Mouse (Mus musculus) liver, embryonic 13.5 days (tissue): Measurements from ENCODE around the gene Vmn1r149. TPM values are rescaled to one million over a fixed set of nuclear protein-coding genes. Genes with fewer than 3 reads are reported as not detected.
"Not testable (repeated sequence)": the region's sequence is repeated elsewhere in the genome, so short reads cannot be mapped to it uniquely, and the experiment has no call there.

Experiments
- ATAC-seq: fragments of 200-750 bp; cut with Nextera tagmentation; 2 replicates; pipeline ENCODE4 v1.8.0; 2017; ENCODE audit warnings: low read depth, mild to moderate bottlenecking, moderate number of reproducible peaks, moderate library complexity
- DNase-seq: peaks from one replicate; pipeline ENCODE4 v3.0.0; 2022
- H3K27ac ChIP-seq: fragments of 300-500 bp; sonication (generic); 2 replicates; pipeline ENCODE4 v1.5.1; 2015; ENCODE audit warnings: moderate library complexity, mild to moderate bottlenecking, inconsistent platforms
- H3K27me3 ChIP-seq: fragments of 300-500 bp; sonication (generic); 2 replicates; pipeline ENCODE4 v1.6.1; 2015; ENCODE audit warnings: mild to moderate bottlenecking, inconsistent platforms
- H3K36me3 ChIP-seq: fragments of 300-500 bp; sonication (generic); 2 replicates; pipeline ENCODE4 v1.6.1; 2015; ENCODE audit warnings: mild to moderate bottlenecking, inconsistent platforms
- H3K4me1 ChIP-seq: fragments of 300-500 bp; sonication (generic); replicated peaks from 2 replicates; pipeline ENCODE4 v1.6.1; 2015; ENCODE audit warnings: inconsistent platforms
- H3K4me2 ChIP-seq: fragments of 300-500 bp; sonication (generic); 2 replicates; pipeline ENCODE4 v1.6.1; 2015; ENCODE audit warnings: inconsistent platforms, mild to moderate bottlenecking, moderate library complexity
- H3K4me3 ChIP-seq: fragments of 300-500 bp; sonication (generic); replicated peaks from 2 replicates; pipeline ENCODE4 v1.5.1; 2015; ENCODE audit warnings: mild to moderate bottlenecking, inconsistent platforms
- H3K9ac ChIP-seq: fragments of 300-500 bp; sonication (generic); 2 replicates; pipeline ENCODE4 v1.6.1; 2015; ENCODE audit warnings: mild to moderate bottlenecking, inconsistent platforms
- H3K9me3 ChIP-seq: fragments of 300-500 bp; sonication (generic); replicated peaks from 2 replicates; pipeline ENCODE4 v1.6.1; 2016; ENCODE audit warnings: inconsistent platforms
- WGBS: fragments of 180-500 bp; shearing (Covaris S2); methylation state at CpG from one replicate; pipeline ENCODE4 v1.1.7; 2015; ENCODE audit not compliant: insufficient replicate concordance; 5-methylcytosine and 5-hydroxymethylcytosine counted together
- polyA plus RNA-seq: library from polyadenylated mRNA; unstranded; fragments of >200 nt; fragmentation: Nextera tagmentation; extraction: Ambion mirVana; gene quantifications from 2 replicates; pipeline ENCODE4 v1.2.1, GENCODE M21; 2015

The Vmn1r149 gene
- polyA plus RNA-seq, result not detected in 2 replicates

GRCm38 (mm10) chr7:22438129-22438528, at the start of gene Vmn1r149:
Vmn1r149 (minus strand) TSS chr7:22438229.
- WGBS, result no CpG with 5 or more reads among the region's 2 CpGs

GRCm38 (mm10) chr7:22463975-22464374, 25.9 kb upstream of the Vmn1r149 start, which contains the start of gene Gm10665:
Gm10665 (minus strand) TSS chr7:22464075.
- H3K27ac ChIP-seq, H3K36me3 ChIP-seq: not testable (repeated sequence)
- no CpG with 5 or more reads among the region's 5 CpGs for WGBS

More at GRCm38 (mm10) chr7:22438129-22438528, at the start of gene Vmn1r149:
- not testable (repeated sequence) for H3K9me3 ChIP-seq, H3K27ac ChIP-seq, H3K36me3 ChIP-seq, DNase-seq, H3K4me1 ChIP-seq, ATAC-seq, H3K9ac ChIP-seq, H3K4me3 ChIP-seq, H3K27me3 ChIP-seq, H3K4me2 ChIP-seq

GRCm38 (mm10) chr7:22413283-22413682, 24.7 kb downstream of the Vmn1r149 start, which contains the start of gene Vmn1r148:
Vmn1r148 (plus strand) TSS chr7:22413583.
- H3K4me2 ChIP-seq, H3K27me3 ChIP-seq, DNase-seq, ATAC-seq, H3K36me3 ChIP-seq, H3K4me1 ChIP-seq, H3K4me3 ChIP-seq, H3K9ac ChIP-seq, H3K9me3 ChIP-seq, H3K27ac ChIP-seq: not testable (repeated sequence)
- no CpG with 5 or more reads among the region's 3 CpGs for WGBS

More at GRCm38 (mm10) chr7:22463975-22464374, 25.9 kb upstream of the Vmn1r149 start, which contains the start of gene Gm10665:
- H3K9ac ChIP-seq, H3K27me3 ChIP-seq, H3K4me3 ChIP-seq, H3K9me3 ChIP-seq, DNase-seq, H3K4me2 ChIP-seq, H3K4me1 ChIP-seq, ATAC-seq: not testable (repeated sequence)

Other genes with a start within 250 kb of the Vmn1r149 start
- gene Vmn1r143, start 248.9 kb downstream of the Vmn1r149 start, polyA plus RNA-seq, result not detected in 2 replicates
- gene Gm8653, start 237.0 kb downstream of the Vmn1r149 start, polyA plus RNA-seq, result not detected in 2 replicates
- gene Gm8453, start 208.7 kb downstream of the Vmn1r149 start, polyA plus RNA-seq, result not detected in 2 replicates
- gene Gm4187, start 108.5 kb downstream of the Vmn1r149 start, polyA plus RNA-seq, result not detected in 2 replicates
- gene Gm8660, start 67.2 kb downstream of the Vmn1r149 start, polyA plus RNA-seq, result not detected in 2 replicates
- gene Vmn1r148, start 24.6 kb downstream of the Vmn1r149 start, polyA plus RNA-seq, result not detected in 2 replicates
- gene Gm10665, start 25.8 kb upstream of the Vmn1r149 start, polyA plus RNA-seq, result not detected in 2 replicates
- gene Vmn1r151, start 61.4 kb upstream of the Vmn1r149 start, polyA plus RNA-seq, result not detected in 2 replicates
- not detected in 2 replicates for gene Vmn1r152, start 84.7 kb upstream of the Vmn1r149 start, polyA plus RNA-seq
- gene Gm8677, start 96.7 kb upstream of the Vmn1r149 start, polyA plus RNA-seq, result not detected in 2 replicates
- gene Gm4201, start 127.1 kb upstream of the Vmn1r149 start, polyA plus RNA-seq, result not detected in 2 replicates
- not detected in 2 replicates for gene Gm4565, start 149.9 kb upstream of the Vmn1r149 start, polyA plus RNA-seq
- gene Vmn1r155, start 219.8 kb upstream of the Vmn1r149 start, polyA plus RNA-seq, result not detected in 2 replicates